Mouse (Mus musculus): ENCODE results near the gene Tmsb15b2.
"Not testable (repeated sequence)": the region's sequence is repeated elsewhere in the genome, so short reads cannot be mapped to it uniquely, and the experiment has no call there.

DNA sequence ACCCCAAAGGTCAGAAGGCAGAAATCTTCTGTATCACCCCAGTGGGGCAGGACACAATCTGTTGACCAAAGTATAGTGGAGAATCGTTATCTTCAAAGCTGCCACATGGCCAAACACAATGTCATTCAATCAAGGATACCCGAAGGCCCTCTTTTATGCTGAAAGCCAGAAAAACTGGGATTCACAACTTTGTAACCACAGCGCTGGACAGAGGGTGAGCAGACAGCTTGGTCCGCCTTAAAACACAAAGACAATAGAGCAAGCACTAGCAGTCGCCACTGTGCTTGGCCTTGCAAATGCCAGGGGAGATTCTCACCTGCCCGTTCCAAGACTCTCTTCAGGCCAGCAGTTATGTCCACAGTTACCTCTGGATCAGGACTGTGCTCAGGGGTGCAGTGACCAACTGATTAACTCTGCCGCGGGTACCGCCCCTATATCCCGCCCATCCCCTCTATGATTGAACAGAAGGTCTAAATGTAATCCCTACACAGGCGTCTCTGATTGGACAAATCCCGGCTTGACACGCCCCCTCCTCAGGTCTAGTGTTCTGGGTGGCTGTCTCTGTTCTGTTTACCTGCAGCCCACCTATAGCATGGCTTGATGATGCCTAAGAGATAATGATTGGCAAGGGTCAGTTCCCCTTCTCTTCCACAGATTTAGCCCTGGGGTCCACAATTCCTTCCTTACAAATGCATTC, 17.6 kb downstream of the Tmsb15b2 start:
- TF ChIP-seq ZC3H11A (IDR thresholded peaks at IDR 0.05; ENCODE audit: borderline replicate concordance, low read depth, low read length); MAFK (IDR thresholded peaks at IDR 0.05; ENCODE audit: insufficient read depth, low read depth, low read length): not testable (repeated sequence)

Measured in ES-E14 (cell line).